8 mouse cellular contexts compared by ENCODE assay signal in the genomic region with DNA sequence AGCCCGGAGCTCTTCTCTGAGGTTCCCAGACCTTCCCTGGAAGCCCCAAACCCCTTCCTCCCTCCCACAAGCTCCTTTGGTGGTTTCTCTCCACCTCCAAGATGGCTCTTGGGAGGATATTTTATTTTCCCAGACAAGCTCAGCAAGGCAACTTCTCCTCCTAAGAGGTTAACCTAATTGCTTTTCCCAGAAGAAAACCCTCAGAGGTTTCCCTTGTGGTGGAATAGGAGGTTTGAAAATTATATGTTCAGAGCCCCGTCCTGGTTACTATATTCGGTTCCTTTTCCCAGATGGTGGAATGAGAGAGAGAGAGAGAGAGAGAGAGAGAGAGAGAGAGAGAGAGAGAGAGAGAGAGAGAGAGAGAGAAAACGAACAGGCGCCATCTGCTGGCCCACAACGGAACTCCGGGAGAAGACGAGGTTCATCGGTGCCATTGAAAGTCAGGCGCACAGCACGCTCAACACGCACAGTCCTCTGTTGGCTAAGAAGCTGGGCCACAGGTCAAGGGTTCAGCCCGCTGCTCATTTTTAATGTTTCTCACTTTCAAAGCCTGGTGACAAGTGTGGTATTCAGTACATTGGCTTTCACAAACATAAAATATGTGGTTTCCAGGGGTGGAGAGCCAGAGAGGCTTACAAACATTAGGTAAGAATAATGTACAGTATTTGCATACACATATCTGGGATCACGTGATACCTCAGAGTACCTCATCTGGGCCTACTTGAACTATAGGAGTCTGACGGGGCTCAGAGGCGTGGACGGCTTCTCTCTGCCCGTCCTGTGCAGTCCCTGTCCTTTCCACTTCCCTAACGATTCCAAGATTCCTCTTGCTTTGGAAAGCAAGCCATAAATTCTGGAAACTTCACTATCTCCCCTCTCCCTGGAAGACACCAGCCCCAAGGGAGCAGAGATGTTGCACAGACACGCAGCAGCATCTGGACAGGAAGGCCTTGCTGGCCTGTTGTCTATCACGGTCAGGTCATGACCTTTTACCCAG. TPM values are rescaled to one million over a fixed set of nuclear protein-coding genes. Genes with fewer than 3 reads are reported as not detected.
DNase-seq lines count a peak whose midpoint lies in the region; ATAC-seq and TF ChIP-seq lines count a peak whose summit lies in the region.

No protein-coding gene starts in this region.

- TF ChIP-seq CTCF in bone marrow macrophage, adult 2 months (IDR thresholded peaks at IDR 0.05; ENCODE audit: low read depth, low read length): peak; percentile 59

- peak; percentile 59; the same call in 1 of the 2 replicates for ATAC-seq in hindbrain, embryonic 11.5 days (ENCODE audit: low FRiP score)
- peak; percentile 83 for ATAC-seq in megakaryocyte, adult 5-6 weeks (ENCODE audit: poor library complexity, severe bottlenecking)

- 54% methylated on average over 21 of the region's 21 CpGs for WGBS in forebrain, embryonic 10.5 days
- 38% methylated on average over 21 of the region's 21 CpGs for WGBS in hindbrain, embryonic 11.5 days

- H3K4me1 ChIP-seq in bone marrow macrophage, adult 2 months (ENCODE audit: control insufficient read depth, insufficient read depth, low read length): peaks cover 4% of the 10 kb centered on the region; the same call in 1 of the 2 replicates
- H3K4me1 ChIP-seq in forebrain, embryonic 10.5 days: peaks cover 38% of the 10 kb centered on the region
- no peaks in the 10 kb centered on the region for H3K4me1 ChIP-seq in hindbrain, embryonic 11.5 days (replicated peaks; ENCODE audit: control insufficient read depth, insufficient read depth, low read length)

- intact Hi-C loops in heart, postnatal 25 days (cut with DNase I): no loop called here
- intact Hi-C loops in left cerebral cortex, postnatal 10 days (cut with DNase I): loop anchor here (10.0 kb wide), 1 partner anchor 622 kb away; no protein-coding TSS in a partner anchor

- no peak overlapping the region for H3K4me3 ChIP-seq in bone marrow macrophage, adult 2 months (ENCODE audit: insufficient read depth, low read length)
- H3K4me3 ChIP-seq in forebrain, embryonic 10.5 days: no peak overlapping the region
- no peak overlapping the region for H3K4me3 ChIP-seq in hindbrain, embryonic 11.5 days (ENCODE audit: low read depth, low read length)

- no peak for TF ChIP-seq POLR2A in bone marrow macrophage, adult 2 months (IDR thresholded peaks at IDR 0.05; ENCODE audit: borderline replicate concordance, low read depth, low read length)

- no peaks in the 10 kb centered on the region for H3K27me3 ChIP-seq in forebrain, embryonic 10.5 days (ENCODE audit: poor library complexity, severe bottlenecking)
- no peaks in the 10 kb centered on the region for H3K27me3 ChIP-seq in hindbrain, embryonic 11.5 days (ENCODE audit: control insufficient read depth, insufficient read depth, low read length)

- H3K9ac ChIP-seq in hindbrain, embryonic 11.5 days (ENCODE audit: low read depth, low read length): no peak overlapping the region

- no peaks in the 10 kb centered on the region for H3K9me3 ChIP-seq in forebrain, embryonic 10.5 days
- H3K9me3 ChIP-seq in hindbrain, embryonic 11.5 days (ENCODE audit: control insufficient read depth, low read length): no peaks in the 10 kb centered on the region

- H3K4me2 ChIP-seq in hindbrain, embryonic 11.5 days (replicated peaks; ENCODE audit: low read depth, low read length): no peak overlapping the region

- no peak overlapping the region for H3K27ac ChIP-seq in bone marrow macrophage, adult 2 months (ENCODE audit: insufficient read depth, low read depth, low read length)
- H3K27ac ChIP-seq in forebrain, embryonic 10.5 days: peak overlapping the region; percentile 78
- peak overlapping the region; percentile 30 for H3K27ac ChIP-seq in hindbrain, embryonic 11.5 days (ENCODE audit: low read depth, low read length)

- no peaks in the 10 kb centered on the region for H3K36me3 ChIP-seq in forebrain, embryonic 10.5 days (replicated peaks)
- H3K36me3 ChIP-seq in hindbrain, embryonic 11.5 days (ENCODE audit: control insufficient read depth, insufficient read depth, low read length): no peaks in the 10 kb centered on the region

- DNase-seq in heart, adult 18-20 months: peak; percentile 64 to 84
- no peak for DNase-seq in heart, postnatal 25 days (ENCODE audit: low spot score)
- peak; percentile 79 for DNase-seq in forebrain, embryonic 10.5 days (ENCODE audit: extremely low spot score, low spot score)
- DNase-seq in hindbrain, embryonic 11.5 days (ENCODE audit: low spot score): peak; percentile 90
- DNase-seq in left cerebral cortex, postnatal 10 days (ENCODE audit: extremely low spot score in 1 of 2, low spot score in 2 of 2): peak; percentile 66 to 81
- peak; percentile 58 for DNase-seq in spleen, adult 12 weeks (ENCODE audit: low spot score)

RNA-seq across cellular contexts. Expression of a gene that starts 33.7 kb away (rescaled TPM):
- total RNA-seq in heart, adult 18-20 months (2021): 10 to 100 TPM; 84.9 to 91.1 TPM
- 100 to 1,000 TPM in 1 of 2 experiments, 10 to 100 TPM in 1; 96.9 to 110 TPM for total RNA-seq in heart, postnatal 25 days (2021)
- 265 and 268 TPM in 2 replicates for polyA plus RNA-seq in bone marrow macrophage, adult 2 months (2012; ENCODE audit: insufficient read depth, insufficient read length, missing spikeins)
- polyA plus RNA-seq in forebrain, embryonic 10.5 days (2016; fragmentation: Nextera tagmentation; extraction: Ambion mirVana): 121 and 129 TPM in 2 replicates
- polyA plus RNA-seq in hindbrain, embryonic 11.5 days (2014; fragmentation: Nextera tagmentation; extraction: Ambion mirVana): 112 and 127 TPM in 2 replicates
- 10 to 100 TPM; 36.4 to 46.9 TPM for total RNA-seq in left cerebral cortex, postnatal 10 days (2021)
- 15.6 and 21.0 TPM in 2 replicates for total RNA-seq in megakaryocyte, adult 5-6 weeks (2015)
- total RNA-seq in megakaryocyte, adult 5-6 weeks (2017): 3.8 and 5.4 TPM in 2 replicates
